Mouse (Mus musculus): ENCODE results near the gene Zup1.

DNA sequence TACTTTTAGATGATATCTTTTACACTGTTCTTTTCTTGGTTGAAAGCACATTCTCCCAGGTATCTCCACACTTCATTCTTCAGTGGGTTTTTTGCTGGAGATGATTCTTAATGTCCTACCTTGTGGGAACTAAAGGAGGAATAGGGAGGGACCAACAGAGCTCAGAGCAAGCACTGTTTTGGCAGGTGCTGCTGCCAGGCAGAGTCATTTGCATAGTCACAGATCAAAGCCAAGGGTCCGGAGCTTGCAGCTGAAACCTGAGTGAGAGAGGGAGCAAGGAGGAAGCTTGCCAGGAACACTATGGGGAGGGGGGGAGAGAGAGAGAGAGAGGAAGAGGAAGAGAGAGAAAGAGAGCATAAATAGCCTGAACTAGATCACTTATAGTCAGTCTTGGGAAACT, 80.6 kb downstream of the Zup1 start:
- TF ChIP-seq CTCF (IDR thresholded peaks at IDR 0.05; ENCODE audit: low read depth) (no peak), EP300 (optimal IDR thresholded peaks at IDR 0.05) (no peak)

Measured in stomach, postnatal 0 days (tissue).